Mouse (Mus musculus) kidney, postnatal 0 days (tissue): ENCODE data around the gene Tmem255b. TPM values are rescaled to one million over a fixed set of nuclear protein-coding genes. Genes with fewer than 3 reads are reported as not detected.
A peak's percentile ranks its signal among the peaks of the same experiment; 100 is the strongest.

Source experiments
- ATAC-seq: fragments of 200-750 bp; cut with Nextera tagmentation; replicated peaks from 2 replicates; pipeline ENCODE4 v1.8.0; 2017; ENCODE audit warnings: low read depth, moderate number of reproducible peaks, moderate TSS enrichment, moderate library complexity; ENCODE audit not compliant: low FRiP score
- DNase-seq: peaks from one replicate; pipeline ENCODE4 v3.0.0-alpha.2; 2016; ENCODE audit warnings: low spot score
- H3K27ac ChIP-seq: fragments of 300-500 bp; sonication (generic); 2 replicates; pipeline ENCODE4 v1.5.1; 2014; ENCODE audit warnings: mild to moderate bottlenecking
- H3K27me3 ChIP-seq: fragments of 300-500 bp; sonication (generic); 2 replicates; pipeline ENCODE4 v1.6.1; 2014; ENCODE audit warnings: low read length, mixed read lengths; ENCODE audit not compliant: insufficient read depth
- H3K36me3 ChIP-seq: fragments of 300-500 bp; sonication (generic); 2 replicates; pipeline ENCODE4 v1.6.1; 2014; ENCODE audit warnings: low read length, mixed read lengths; ENCODE audit not compliant: insufficient read depth
- H3K4me1 ChIP-seq: fragments of 300-500 bp; sonication (generic); replicated peaks from 2 replicates; pipeline ENCODE4 v1.6.1; 2014; ENCODE audit warnings: antibody characterized with exemption, low read length, mixed read lengths; ENCODE audit not compliant: insufficient read depth
- H3K4me2 ChIP-seq: fragments of 300-500 bp; sonication (generic); 2 replicates; pipeline ENCODE4 v1.6.1; 2014; ENCODE audit warnings: mild to moderate bottlenecking, low read length, moderate library complexity, mixed read lengths
- H3K4me3 ChIP-seq: fragments of 300-500 bp; sonication (generic); replicated peaks from 2 replicates; pipeline ENCODE4 v1.5.1; 2014; ENCODE audit warnings: low read depth, low read length
- H3K9ac ChIP-seq: fragments of 300-500 bp; sonication (generic); 2 replicates; pipeline ENCODE4 v1.6.1; 2014; ENCODE audit warnings: low read depth, low read length
- H3K9me3 ChIP-seq: fragments of 300-500 bp; sonication (generic); replicated peaks from 2 replicates; pipeline ENCODE4 v1.6.1; 2016; ENCODE audit warnings: low read length, inconsistent platforms, mixed read lengths
- CTCF ChIP-seq: IDR thresholded peaks from 2 replicates; pipeline ENCODE4 v1.5.1; 2016; ENCODE audit warnings: antibody characterized with exemption, low read depth, mild to moderate bottlenecking, moderate library complexity
- WGBS: fragments of 180-500 bp; shearing (Covaris S2); extraction: QIAGEN DNeasy Blood & Tissue Kit; methylation state at CpG from one replicate; pipeline ENCODE4 v1.1.7; 2014; 5-methylcytosine and 5-hydroxymethylcytosine counted together
- polyA plus RNA-seq: library from polyadenylated mRNA; unstranded; fragments of >200 nt; fragmentation: Nextera tagmentation; extraction: Ambion mirVana; gene quantifications from 2 replicates; pipeline ENCODE4 v1.2.1, GENCODE M21; 2015

Tmem255b gene
- polyA plus RNA-seq, 1 experiment from 2014 or later: 1.1 TPM

- WGBS: 85% methylated on average over 5 of the region's 5 CpGs
- no peak overlapping the region for H3K27ac ChIP-seq
- no peaks in the 10 kb centered on the region for H3K4me1 ChIP-seq
- no peaks in the 10 kb centered on the region for H3K9me3 ChIP-seq
- DNase-seq: no peak
- no peak for ATAC-seq
- no peaks in the 10 kb centered on the region for H3K27me3 ChIP-seq
- TF ChIP-seq CTCF: no peak
- H3K36me3 ChIP-seq: no peaks in the 10 kb centered on the region
- H3K9ac ChIP-seq: no peak overlapping the region
- no peak overlapping the region for H3K4me2 ChIP-seq
- no peak overlapping the region for H3K4me3 ChIP-seq
These were observed 78.8 kb downstream of the Tmem255b start for GRCm38 (mm10) chr8:13513556-13514370.

DNA sequence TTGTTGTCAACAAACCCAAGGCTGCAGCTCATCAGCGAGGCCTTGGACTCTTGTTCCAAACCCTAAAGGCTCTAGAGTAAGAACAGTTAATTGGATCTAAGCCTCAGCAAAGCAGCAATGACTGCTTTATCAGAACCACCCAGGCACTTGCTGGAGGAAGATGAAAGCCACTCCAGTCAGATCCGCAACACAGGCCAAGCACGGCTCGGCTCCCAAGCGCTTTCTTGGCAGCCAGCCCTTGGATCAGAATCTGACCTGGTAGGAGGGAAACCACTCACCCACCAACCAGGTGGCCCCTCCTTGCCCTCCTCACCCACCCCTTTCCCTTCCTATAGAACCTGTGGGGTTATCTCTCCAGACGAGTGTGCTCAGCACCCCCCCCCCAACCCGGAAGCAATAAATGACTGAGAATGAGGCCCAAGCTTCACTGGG is 81.0 kb downstream of the Tmem255b start:
- no peak for TF ChIP-seq CTCF
- Histone ChIP-seq H3K9ac (no peak overlapping the region), H3K4me3 (no peak overlapping the region), H3K4me1 (no peaks in the 10 kb centered on the region), H3K27ac (peak overlapping the region; percentile 67), H3K36me3 (no peaks in the 10 kb centered on the region), H3K9me3 (no peaks in the 10 kb centered on the region), H3K4me2 (no peak overlapping the region), H3K27me3 (no peaks in the 10 kb centered on the region)
- DNase-seq (no peak), ATAC-seq (peak; percentile 70)
- WGBS: 34% methylated on average over 7 of the region's 7 CpGs

DNA sequence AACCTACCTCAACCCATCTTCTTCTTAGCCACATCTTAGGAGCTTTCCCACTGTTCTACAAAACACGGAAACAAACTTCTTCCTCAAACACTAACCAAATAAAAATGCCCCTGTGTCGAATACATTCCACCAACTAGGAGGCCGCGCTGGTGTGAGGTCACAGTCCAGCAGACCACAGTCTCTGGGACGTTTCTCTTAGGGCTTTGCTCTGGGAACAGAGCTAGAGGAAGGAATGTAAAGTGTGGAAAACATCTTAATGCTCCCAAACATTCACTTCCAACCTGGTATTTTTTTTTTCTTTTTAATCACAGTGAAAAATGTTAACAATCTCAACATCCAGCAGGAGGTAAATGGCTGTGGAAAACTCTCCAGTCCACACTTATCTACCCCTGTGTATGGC is 81.7 kb downstream of the Tmem255b start:
- WGBS: 52% methylated on average over 5 of the region's 5 CpGs
- H3K9ac ChIP-seq: no peak overlapping the region
- no peaks in the 10 kb centered on the region for H3K36me3 ChIP-seq
- no peak overlapping the region for H3K4me3 ChIP-seq
- TF ChIP-seq CTCF: no peak
- peak overlapping the region; percentile 67 for H3K27ac ChIP-seq
- no peaks in the 10 kb centered on the region for H3K4me1 ChIP-seq
- no peak for DNase-seq
- H3K9me3 ChIP-seq: no peaks in the 10 kb centered on the region
- H3K27me3 ChIP-seq: no peaks in the 10 kb centered on the region
- ATAC-seq: no peak
- H3K4me2 ChIP-seq: no peak overlapping the region

DNA sequence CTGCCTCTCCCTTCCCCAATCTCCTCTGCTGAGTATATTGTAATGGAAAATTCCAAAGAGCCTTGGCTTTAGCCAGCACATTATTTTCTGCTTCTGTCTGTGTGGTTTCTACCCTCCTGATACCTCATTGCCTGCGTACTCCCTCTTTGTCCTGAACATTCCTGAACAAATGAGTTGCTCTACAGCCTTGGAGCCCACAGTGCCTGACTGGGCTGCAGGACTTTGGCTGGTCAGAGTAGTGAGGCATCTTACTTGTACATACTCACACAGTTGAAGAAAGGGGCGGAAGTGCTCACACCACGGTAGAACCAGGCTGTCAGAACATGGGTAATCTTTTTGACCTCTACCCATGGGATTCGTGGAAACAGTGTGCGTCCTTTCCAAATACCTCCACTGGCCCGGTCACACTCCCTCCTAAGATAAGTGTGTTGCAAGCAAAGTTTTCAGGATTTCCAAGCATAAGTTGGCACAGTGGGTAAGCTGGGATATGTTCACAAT is 82.3 kb downstream of the Tmem255b start:
- H3K4me1 ChIP-seq: no peaks in the 10 kb centered on the region
- no peaks in the 10 kb centered on the region for H3K27me3 ChIP-seq
- TF ChIP-seq CTCF: no peak
- no peak overlapping the region for H3K9ac ChIP-seq
- DNase-seq (no peak), ATAC-seq (no peak)
- H3K36me3 ChIP-seq: no peaks in the 10 kb centered on the region
- H3K9me3 ChIP-seq: no peaks in the 10 kb centered on the region
- peak overlapping the region; percentile 67; the same call in 1 of the 2 replicates for H3K27ac ChIP-seq
- 80% methylated on average over 6 of the region's 6 CpGs for WGBS
- no peak overlapping the region for H3K4me3 ChIP-seq
- no peak overlapping the region for H3K4me2 ChIP-seq

Other genes with a start within 250 kb of the Tmem255b start
- 25.6 and 26.8 TPM in 2 replicates for gene Grtp1, start 234.6 kb upstream of the Tmem255b start, polyA plus RNA-seq
- gene Adprhl1, start 181.0 kb upstream of the Tmem255b start, polyA plus RNA-seq: not detected in 2 replicates
- gene Dcun1d2, start 147.1 kb upstream of the Tmem255b start, polyA plus RNA-seq: 17.3 and 19.0 TPM in 2 replicates
- gene Tmco3, start 147.0 kb upstream of the Tmem255b start, polyA plus RNA-seq: 31.3 and 33.2 TPM in 2 replicates
- 107 and 127 TPM in 2 replicates for gene Tfdp1, start 96.4 kb upstream of the Tmem255b start, polyA plus RNA-seq
- 0.08 TPM in 1 of 2 replicates, not detected in the other for gene Atp4b, start 38.4 kb upstream of the Tmem255b start, polyA plus RNA-seq
- gene Grk1, start 30.1 kb upstream of the Tmem255b start, polyA plus RNA-seq: 0.01 TPM in 1 of 2 replicates, not detected in the other
- gene Gas6, start 59.3 kb downstream of the Tmem255b start, polyA plus RNA-seq: 153 and 166 TPM in 2 replicates
- gene 1700029H14Rik, start 127.3 kb downstream of the Tmem255b start, polyA plus RNA-seq: not detected in 2 replicates
- 14.0 and 15.6 TPM in 2 replicates for gene Rasa3, start 242.4 kb downstream of the Tmem255b start, polyA plus RNA-seq